Mouse (Mus musculus) midbrain, embryonic 14.5 days (tissue): ENCODE results near the gene Gas2l1. TPM values are rescaled to one million over a fixed set of nuclear protein-coding genes. Genes with fewer than 3 reads are reported as not detected.

Experiments used
- microRNA-seq: library from miRNA; unstranded; fragments of <30 nt; microRNA quantifications from one replicate; pipeline ENCODE4, GENCODE M21; 2016
- polyA plus RNA-seq: library from polyadenylated mRNA; unstranded; fragments of >200 nt; fragmentation: Nextera tagmentation; extraction: Ambion mirVana; gene quantifications from 2 replicates; pipeline ENCODE4 v1.2.1, GENCODE M21; 2014

Gene Gas2l1
- polyA plus RNA-seq, 1 experiment from 2014 or later = 22.1 TPM

Small RNA genes within 50 kb of the gene (microRNA-seq; reads per million reads assigned to microRNA genes)
- not detected for gene Gm47296

Other genes starting within 250 kb of the Gas2l1 start
- gene Nf2, start 215.8 kb downstream of the Gas2l1 start, polyA plus RNA-seq = 49.3 and 64.0 TPM in 2 replicates
- gene Nipsnap1, start 191.4 kb downstream of the Gas2l1 start, polyA plus RNA-seq = 132 and 133 TPM in 2 replicates
- 60.4 and 66.9 TPM in 2 replicates for gene Thoc5, start 170.0 kb downstream of the Gas2l1 start, polyA plus RNA-seq
- gene Nefh, start 117.3 kb downstream of the Gas2l1 start, polyA plus RNA-seq = 3.2 and 3.5 TPM in 2 replicates
- 84.7 and 96.5 TPM in 2 replicates for gene Ap1b1, start 78.5 kb downstream of the Gas2l1 start, polyA plus RNA-seq
- gene Rasl10a, start 7.2 kb downstream of the Gas2l1 start, polyA plus RNA-seq = 0.33 and 1.3 TPM in 2 replicates
- 34.5 and 45.4 TPM in 2 replicates for gene Rhbdd3, start 33.6 kb upstream of the Gas2l1 start, polyA plus RNA-seq
- gene Ewsr1, start 33.9 kb upstream of the Gas2l1 start, polyA plus RNA-seq = 346 and 428 TPM in 2 replicates
- 7.9 and 9.8 TPM in 2 replicates for gene Emid1, start 86.9 kb upstream of the Gas2l1 start, polyA plus RNA-seq
- gene Kremen1, start 196.2 kb upstream of the Gas2l1 start, polyA plus RNA-seq = 3.5 and 3.8 TPM in 2 replicates